Mouse (Mus musculus): ENCODE results near the gene Nr1h4.

GRCm38 (mm10) chr10:89453794-89454193, 79.6 kb downstream of the Nr1h4 start:
- TF ChIP-seq POLR2A (IDR thresholded peaks at IDR 0.05; ENCODE audit: extremely low read depth, insufficient read depth, low read length) (no peak), CTCF (IDR thresholded peaks at IDR 0.05; ENCODE audit: extremely low read depth, insufficient read depth, low read length) (no peak)

All from cortical plate, adult 2 months (tissue).